Mouse (Mus musculus) liver, adult 2 months (tissue): ENCODE measurements at regions not wholly inside any gene's neighbourhood (a gene's known extent, or its start where the extent isn't known, plus 50 kb on each side); places are given as distances from the start of the nearest gene placed in this dataset.

Source experiments
- DNase-seq: peaks from one replicate; pipeline ENCODE4 v3.0.0-alpha.2; 2011; ENCODE audit warnings: low read depth, low spot score; ENCODE audit errors: extremely low read depth
- H3K27ac ChIP-seq: fragments of 200-500 bp; replicated peaks from 2 replicates; pipeline ENCODE4 v1.5.1; 2012; ENCODE audit warnings: low read depth, mild to moderate bottlenecking, control low read depth, inconsistent platforms, low read length; ENCODE audit not compliant: insufficient read depth
- H3K27me3 ChIP-seq: fragments of 200-500 bp; 2 replicates; pipeline ENCODE4 v1.6.1; 2012; ENCODE audit warnings: mild to moderate bottlenecking, moderate library complexity, low read length, inconsistent platforms; ENCODE audit not compliant: control insufficient read depth, insufficient read depth
- H3K36me3 ChIP-seq: fragments of 200-500 bp; 2 replicates; pipeline ENCODE4 v1.6.1; 2012; ENCODE audit warnings: low read length, inconsistent platforms; ENCODE audit not compliant: control insufficient read depth, insufficient read depth
- H3K4me1 ChIP-seq: fragments of 200-500 bp; 2 replicates; pipeline ENCODE4 v1.6.1; 2011; ENCODE audit warnings: low read length; ENCODE audit not compliant: control insufficient read depth, insufficient read depth
- H3K4me3 ChIP-seq: fragments of 200-500 bp; 2 replicates; pipeline ENCODE4 v1.5.1; 2011; ENCODE audit warnings: low read depth, mild to moderate bottlenecking, control low read depth, low read length, moderate library complexity; ENCODE audit not compliant: insufficient read depth
- H3K79me2 ChIP-seq: fragments of 200-500 bp; 2 replicates; pipeline ENCODE4 v1.6.1; 2012; ENCODE audit warnings: inconsistent platforms, mild to moderate bottlenecking, low read length, moderate library complexity; ENCODE audit not compliant: control insufficient read depth, insufficient read depth
- H3K9ac ChIP-seq: fragments of 200-500 bp; 2 replicates; pipeline ENCODE4 v1.6.1; 2012; ENCODE audit warnings: low read depth, mild to moderate bottlenecking, control low read depth, inconsistent platforms, low read length
- CTCF ChIP-seq: fragments of 200-500 bp; IDR thresholded peaks from 2 replicates; pipeline ENCODE4 v1.5.1; 2011; ENCODE audit warnings: low read depth, low read length, control low read depth
- POLR2A ChIP-seq: fragments of 200-500 bp; IDR thresholded peaks from 2 replicates; pipeline ENCODE4 v1.6.1; 2011; ENCODE audit warnings: low read length, control low read depth; ENCODE audit not compliant: insufficient read depth; ENCODE audit errors: extremely low read depth
- WGBS: fragments of 180-500 bp; shearing (Covaris S2); methylation state at CpG from one replicate; pipeline ENCODE4 v1.1.7; 2018; 5-methylcytosine and 5-hydroxymethylcytosine counted together

DNA sequence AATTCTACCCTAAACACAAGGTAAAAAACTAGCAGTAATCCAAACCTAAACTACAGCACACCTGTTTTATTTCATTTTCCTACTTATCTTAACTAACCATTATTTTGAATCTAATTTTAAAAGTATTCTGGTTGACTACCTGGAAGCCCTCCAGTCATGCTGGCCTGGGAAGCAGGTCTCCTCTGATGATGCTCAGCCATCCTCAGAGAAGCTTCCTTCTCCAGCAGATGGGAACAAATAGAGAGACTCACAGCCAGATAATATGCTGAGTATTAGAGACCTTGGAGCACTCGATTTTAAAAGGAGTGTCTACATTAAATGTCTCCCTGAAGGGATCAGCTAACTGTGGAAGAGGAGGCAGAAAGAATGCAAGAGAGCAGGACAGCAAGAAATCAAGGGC lies 537.8 kb downstream of the Olfm4 start:
- no peaks in the 10 kb centered on the region for H3K79me2 ChIP-seq
- H3K9ac ChIP-seq, result no peak overlapping the region
- H3K4me3 ChIP-seq, result no peak overlapping the region
- no peak overlapping the region for H3K27ac ChIP-seq
- TF ChIP-seq POLR2A, result no peak
- no peak for TF ChIP-seq CTCF
- H3K36me3 ChIP-seq, result no peaks in the 10 kb centered on the region
- H3K4me1 ChIP-seq, result no peaks in the 10 kb centered on the region
- 43% methylated on average over 1 of the region's 1 CpGs for WGBS
- DNase-seq, result no peak
- no peaks in the 10 kb centered on the region for H3K27me3 ChIP-seq

DNA sequence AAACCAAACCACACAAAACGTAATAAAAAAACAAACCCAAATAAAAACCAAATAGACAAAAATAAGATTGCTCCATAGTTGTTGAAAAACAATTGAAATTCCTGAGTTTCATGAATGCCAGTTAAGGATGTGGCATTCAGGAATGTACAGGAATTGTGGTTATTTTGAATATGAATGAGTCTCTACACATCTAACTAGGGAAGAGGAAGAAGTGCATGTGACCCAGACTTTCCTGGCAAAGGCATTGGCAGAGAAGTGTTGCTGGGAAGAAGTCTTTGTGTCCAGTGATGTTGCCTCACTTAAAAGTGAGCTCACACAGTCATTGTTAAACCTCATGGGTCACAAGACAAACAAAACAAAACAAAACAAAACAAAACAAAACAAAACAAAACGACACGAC lies 538.7 kb downstream of the Olfm4 start:
- H3K4me1 ChIP-seq, result no peaks in the 10 kb centered on the region
- H3K9ac ChIP-seq, result no peak overlapping the region
- WGBS, result 70% methylated on average over 3 of the region's 3 CpGs
- H3K27ac ChIP-seq, result no peak overlapping the region
- no peak for DNase-seq
- H3K79me2 ChIP-seq, result no peaks in the 10 kb centered on the region
- H3K4me3 ChIP-seq, result no peak overlapping the region
- no peaks in the 10 kb centered on the region for H3K27me3 ChIP-seq
- H3K36me3 ChIP-seq, result no peaks in the 10 kb centered on the region
- TF ChIP-seq CTCF, result no peak
- no peak for TF ChIP-seq POLR2A

DNA sequence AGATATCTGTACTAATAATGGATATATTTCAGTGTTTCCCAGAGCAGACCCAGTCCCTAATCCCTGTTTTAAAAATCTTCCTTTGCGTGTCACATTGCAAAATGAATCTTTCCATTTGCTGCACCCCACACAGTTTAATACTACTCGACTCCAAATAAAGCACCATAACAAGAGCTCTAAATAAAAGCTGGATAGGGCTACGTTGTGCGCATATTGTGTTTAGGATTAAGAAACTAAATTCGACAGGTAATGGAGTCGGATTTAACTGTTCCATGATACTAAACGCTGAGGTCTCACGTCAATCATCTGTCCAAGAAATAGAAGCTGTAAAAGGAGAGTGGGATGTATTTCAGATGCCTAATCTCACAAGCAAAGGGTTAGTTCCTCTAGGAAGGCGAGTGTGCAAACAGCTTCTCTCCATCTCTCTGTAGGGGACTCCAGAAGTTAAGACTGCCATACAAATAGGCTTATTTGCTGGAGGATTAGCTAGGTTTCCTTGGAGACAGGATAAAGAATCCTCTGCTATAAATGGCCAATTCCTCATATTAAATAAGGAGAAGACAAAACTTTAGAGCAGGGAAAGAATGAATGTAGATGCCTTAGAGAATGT lies 544.6 kb downstream of the Olfm4 start:
- Histone ChIP-seq H3K27ac (no peak overlapping the region), H3K4me3 (no peak overlapping the region), H3K9ac (no peak overlapping the region), H3K27me3 (no peaks in the 10 kb centered on the region), H3K79me2 (no peaks in the 10 kb centered on the region), H3K4me1 (no peaks in the 10 kb centered on the region), H3K36me3 (no peaks in the 10 kb centered on the region)
- TF ChIP-seq POLR2A (no peak), CTCF (no peak)
- DNase-seq, result no peak
- WGBS, result 61% methylated on average over 9 of the region's 9 CpGs

DNA sequence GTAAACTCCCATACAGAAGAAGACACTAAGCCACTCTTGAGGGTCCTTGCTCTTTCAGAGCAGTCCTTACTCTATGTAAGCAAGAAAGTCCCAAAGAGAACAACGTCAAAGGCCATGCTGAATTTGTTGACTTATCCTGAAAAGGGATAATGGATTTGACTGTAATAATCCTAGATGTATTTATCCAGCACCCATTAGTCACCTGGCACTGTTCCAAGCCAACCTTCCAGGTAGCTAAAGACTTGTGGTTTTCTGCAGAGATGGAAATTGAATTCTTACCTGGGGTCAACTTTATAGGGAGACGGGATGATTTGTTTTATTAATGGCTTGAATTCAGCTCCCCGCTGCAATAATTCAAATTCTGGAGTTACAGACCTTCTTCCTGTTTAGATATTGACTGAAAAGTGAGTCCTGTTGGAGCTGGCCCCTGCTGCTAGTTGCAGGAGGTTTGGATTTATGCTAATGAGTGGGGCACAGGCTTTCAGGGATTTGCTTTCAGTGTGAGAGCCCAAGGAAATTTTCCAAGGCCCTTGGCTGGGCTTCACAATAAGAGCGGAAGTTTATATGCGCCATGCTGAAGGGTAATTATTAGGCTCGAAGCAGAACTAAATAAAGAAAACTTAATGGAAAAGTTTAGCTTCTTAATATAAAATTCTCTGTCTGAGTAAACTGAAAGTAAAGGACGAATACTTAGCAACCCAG lies 552.3 kb downstream of the Olfm4 start:
- no peaks in the 10 kb centered on the region for H3K36me3 ChIP-seq
- 54% methylated on average over 7 of the region's 7 CpGs for WGBS
- H3K4me3 ChIP-seq, result no peak overlapping the region
- no peaks in the 10 kb centered on the region for H3K79me2 ChIP-seq
- no peak overlapping the region for H3K9ac ChIP-seq
- H3K27ac ChIP-seq, result no peak overlapping the region
- DNase-seq, result peak; percentile 3
- no peak for TF ChIP-seq POLR2A
- no peak for TF ChIP-seq CTCF
- H3K27me3 ChIP-seq, result no peaks in the 10 kb centered on the region
- H3K4me1 ChIP-seq, result no peaks in the 10 kb centered on the region

DNA sequence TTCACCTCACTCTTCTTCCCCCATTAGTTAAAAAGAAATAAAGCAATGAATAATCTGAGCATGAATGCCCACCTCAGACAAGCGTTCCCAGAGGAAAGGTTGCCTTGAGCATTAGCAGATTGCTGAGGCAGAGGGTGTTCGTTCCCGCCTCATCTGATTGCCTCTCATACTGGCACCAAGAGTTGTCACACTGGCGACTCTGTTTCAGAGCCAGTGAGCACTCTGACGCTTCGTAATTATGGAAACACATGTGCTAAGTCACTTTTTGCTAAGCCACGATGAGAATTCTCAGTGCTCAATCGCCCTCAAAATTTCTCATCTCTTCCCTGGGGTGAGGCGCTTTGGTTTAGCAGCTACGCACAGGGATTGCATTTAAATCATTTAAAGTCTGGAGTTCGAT lies 576.1 kb downstream of the Olfm4 start:
- DNase-seq, result no peak
- Histone ChIP-seq H3K27ac (no peak overlapping the region), H3K27me3 (no peaks in the 10 kb centered on the region), H3K4me1 (no peaks in the 10 kb centered on the region), H3K4me3 (no peak overlapping the region), H3K36me3 (no peaks in the 10 kb centered on the region), H3K9ac (no peak overlapping the region), H3K79me2 (no peaks in the 10 kb centered on the region)
- 72% methylated on average over 11 of the region's 11 CpGs for WGBS
- TF ChIP-seq CTCF (no peak), POLR2A (no peak)
